Mouse (Mus musculus) liver, embryonic 16.5 days (tissue): Measurements from ENCODE around the gene Tmem214. TPM values are rescaled to one million over a fixed set of nuclear protein-coding genes. Genes with fewer than 3 reads are reported as not detected.

Source experiments
- ATAC-seq: fragments of 200-750 bp; cut with Nextera tagmentation; 2 replicates; pipeline ENCODE4 v1.8.0; 2017; ENCODE audit warnings: low read depth, mild to moderate bottlenecking, moderate number of reproducible peaks, moderate library complexity
- H3K27ac ChIP-seq: fragments of 300-500 bp; sonication (generic); 2 replicates; pipeline ENCODE4 v1.5.1; 2014; ENCODE audit warnings: mild to moderate bottlenecking, low read length
- H3K27me3 ChIP-seq: fragments of 300-500 bp; sonication (generic); 2 replicates; pipeline ENCODE4 v1.6.1; 2014; ENCODE audit warnings: low read depth, low read length, mixed read lengths; ENCODE audit not compliant: control insufficient read depth, insufficient read depth
- H3K36me3 ChIP-seq: fragments of 300-500 bp; sonication (generic); 2 replicates; pipeline ENCODE4 v1.6.1; 2014; ENCODE audit warnings: mild to moderate bottlenecking; ENCODE audit not compliant: control insufficient read depth, insufficient read depth
- H3K4me1 ChIP-seq: fragments of 300-500 bp; sonication (generic); 2 replicates; pipeline ENCODE4 v1.6.1; 2014; ENCODE audit warnings: low read depth, low read length, mixed read lengths; ENCODE audit not compliant: control insufficient read depth
- H3K4me2 ChIP-seq: fragments of 300-500 bp; sonication (generic); 2 replicates; pipeline ENCODE4 v1.6.1; 2014; ENCODE audit warnings: low read depth, low read length, mixed read lengths
- H3K4me3 ChIP-seq: fragments of 300-500 bp; sonication (generic); 2 replicates; pipeline ENCODE4 v1.5.1; 2014; ENCODE audit warnings: low read depth, mild to moderate bottlenecking, low read length
- H3K9ac ChIP-seq: fragments of 300-500 bp; sonication (generic); 2 replicates; pipeline ENCODE4 v1.6.1; 2014; ENCODE audit warnings: low read depth, low read length
- H3K9me3 ChIP-seq: fragments of 300-500 bp; sonication (generic); replicated peaks from 2 replicates; pipeline ENCODE4 v1.6.1; 2016; ENCODE audit warnings: low read length; ENCODE audit not compliant: control insufficient read depth
- WGBS: fragments of 180-500 bp; shearing (Covaris S2); extraction: QIAGEN DNeasy Blood & Tissue Kit; methylation state at CpG from one replicate; pipeline ENCODE4 v1.1.7; 2014; ENCODE audit not compliant: insufficient replicate concordance; 5-methylcytosine and 5-hydroxymethylcytosine counted together
- polyA plus RNA-seq: library from polyadenylated mRNA; unstranded; fragments of >200 nt; fragmentation: Nextera tagmentation; extraction: Ambion mirVana; gene quantifications from 2 replicates; pipeline ENCODE4 v1.2.1, GENCODE M21; 2015

The Tmem214 gene
- polyA plus RNA-seq, 1 experiment from 2014 or later, result 40.1 TPM

- Histone ChIP-seq H3K9me3 (no peaks in the 10 kb centered on the region), H3K27me3 (no peaks in the 10 kb centered on the region), H3K27ac (peak overlapping the region; percentile 84), H3K4me1 (peaks cover 27% of the 10 kb centered on the region), H3K4me3 (peak overlapping the region; percentile 74), H3K4me2 (peak overlapping the region; percentile 97), H3K9ac (peak overlapping the region; percentile 82), H3K36me3 (peaks cover 10% of the 10 kb centered on the region; the same call in 1 of the 2 replicates)
- no peak for ATAC-seq
- 42% methylated on average over 13 of the region's 13 CpGs for WGBS
Observed at GRCm38 (mm10) chr5:30908426-30909299, 40.9 kb downstream of the Tmem214 start.

GRCm38 (mm10) chr5:30909300-30909659 is 41.5 kb downstream of the Tmem214 start:
- Histone ChIP-seq H3K36me3 (peaks cover 3% of the 10 kb centered on the region; the same call in 1 of the 2 replicates), H3K27ac (peak overlapping the region; percentile 45), H3K9me3 (no peaks in the 10 kb centered on the region), H3K9ac (no peak overlapping the region), H3K4me1 (peaks cover 33% of the 10 kb centered on the region), H3K4me2 (no peak overlapping the region), H3K27me3 (no peaks in the 10 kb centered on the region), H3K4me3 (no peak overlapping the region)
- ATAC-seq, result no peak
- WGBS, result 28% methylated on average over 7 of the region's 7 CpGs

GRCm38 (mm10) chr5:30909863-30910262 is 42.1 kb downstream of the Tmem214 start:
- WGBS, result 74% methylated on average over 7 of the region's 7 CpGs
- Histone ChIP-seq H3K27ac (peak overlapping the region; percentile 45), H3K36me3 (no peaks in the 10 kb centered on the region), H3K9ac (no peak overlapping the region), H3K27me3 (no peaks in the 10 kb centered on the region), H3K4me3 (no peak overlapping the region), H3K4me2 (no peak overlapping the region), H3K9me3 (no peaks in the 10 kb centered on the region), H3K4me1 (peaks cover 39% of the 10 kb centered on the region)
- no peak for ATAC-seq

- Histone ChIP-seq H3K27ac (no peak overlapping the region), H3K9ac (no peak overlapping the region), H3K27me3 (no peaks in the 10 kb centered on the region), H3K9me3 (no peaks in the 10 kb centered on the region), H3K36me3 (no peaks in the 10 kb centered on the region), H3K4me2 (no peak overlapping the region), H3K4me1 (peaks cover 42% of the 10 kb centered on the region), H3K4me3 (no peak overlapping the region)
- no peak for ATAC-seq
Observed at GRCm38 (mm10) chr5:30910481-30910880, 42.7 kb downstream of the Tmem214 start.

GRCm38 (mm10) chr5:30912156-30912555 is 44.3 kb downstream of the Tmem214 start:
- Histone ChIP-seq H3K27ac (peak overlapping the region; percentile 74), H3K4me2 (no peak overlapping the region), H3K9me3 (no peaks in the 10 kb centered on the region), H3K9ac (no peak overlapping the region), H3K4me1 (peaks cover 43% of the 10 kb centered on the region), H3K36me3 (0 out of 2 replicates have a peak, but pooled peaks cover 1% of the 10 kb centered on the region), H3K27me3 (no peaks in the 10 kb centered on the region), H3K4me3 (no peak overlapping the region)
- no peak for ATAC-seq
- WGBS, result 46% methylated on average over 5 of the region's 5 CpGs

- Histone ChIP-seq H3K27ac (peak within 1 kb of the TSS; percentile 74), H3K9me3 (no peaks in the 10 kb centered on the region), H3K36me3 (peaks cover 5% of the 10 kb centered on the region; the same call in 1 of the 2 replicates), H3K4me1 (peaks cover 41% of the 10 kb centered on the region), H3K4me3 (peak within 1 kb of the TSS; percentile 55), H3K4me2 (peak within 1 kb of the TSS; percentile 59), H3K27me3 (no peaks in the 10 kb centered on the region), H3K9ac (peak within 1 kb of the TSS; percentile 56)
- ATAC-seq, result peak; percentile 40
- 25% methylated on average over 12 of the region's 13 CpGs for WGBS
Observed at GRCm38 (mm10) chr5:30913060-30913841, 45.4 kb downstream of the Tmem214 start, which contains the start of gene Emilin1. Gene Emilin1, plus strand, starts transcription at chr5:30913402.

- H3K4me3 ChIP-seq, result peak overlapping the region; percentile 55
- no peaks in the 10 kb centered on the region for H3K27me3 ChIP-seq
- H3K4me2 ChIP-seq, result peak overlapping the region; percentile 59
- H3K27ac ChIP-seq, result peak overlapping the region; percentile 74
- peak overlapping the region; percentile 56 for H3K9ac ChIP-seq
- 24% methylated on average over 7 of the region's 7 CpGs for WGBS
- H3K4me1 ChIP-seq, result peaks cover 38% of the 10 kb centered on the region
- ATAC-seq, result no peak
- H3K9me3 ChIP-seq, result no peaks in the 10 kb centered on the region
- H3K36me3 ChIP-seq, result peaks cover 7% of the 10 kb centered on the region; the same call in 1 of the 2 replicates
Observed at GRCm38 (mm10) chr5:30914101-30914635, 46.4 kb downstream of the Tmem214 start.

GRCm38 (mm10) chr5:30914849-30915248 is 47.0 kb downstream of the Tmem214 start:
- H3K4me3 ChIP-seq, result peak overlapping the region; percentile 55
- no peaks in the 10 kb centered on the region for H3K9me3 ChIP-seq
- peak overlapping the region; percentile 56 for H3K9ac ChIP-seq
- no peaks in the 10 kb centered on the region for H3K27me3 ChIP-seq
- WGBS, result 28% methylated on average over 6 of the region's 6 CpGs
- H3K27ac ChIP-seq, result peak overlapping the region; percentile 74
- no peak for ATAC-seq
- peaks cover 9% of the 10 kb centered on the region; the same call in 1 of the 2 replicates for H3K36me3 ChIP-seq
- H3K4me1 ChIP-seq, result peaks cover 38% of the 10 kb centered on the region
- peak overlapping the region; percentile 59 for H3K4me2 ChIP-seq
